Mouse (Mus musculus) gastrocnemius, postnatal 36 days (tissue): Measurements from ENCODE around the gene Eva1b. TPM values are rescaled to one million over a fixed set of nuclear protein-coding genes. Genes with fewer than 3 reads are reported as not detected.
"Not testable (repeated sequence)": the region's sequence is repeated elsewhere in the genome, so short reads cannot be mapped to it uniquely, and the experiment has no call there.

Experiments
- DNase-seq, 2 experiments: peaks; one replicate each; pipeline ENCODE4 v3.0.0; 2022
- intact Hi-C: fragments of 180-260 bp; cut with DNase I; formaldehyde crosslinking; loops from one replicate; pipeline ENCODE4 v1.15.1; 2025
- total RNA-seq, 2 experiments: library from RNA; stranded (reverse); gene quantifications; 2 replicates each; pipeline ENCODE4 v1.2.3; 2021

Gene Eva1b
- total RNA-seq, 2 experiments from 2014 or later: 5.5 to 6.8 TPM

DNA sequence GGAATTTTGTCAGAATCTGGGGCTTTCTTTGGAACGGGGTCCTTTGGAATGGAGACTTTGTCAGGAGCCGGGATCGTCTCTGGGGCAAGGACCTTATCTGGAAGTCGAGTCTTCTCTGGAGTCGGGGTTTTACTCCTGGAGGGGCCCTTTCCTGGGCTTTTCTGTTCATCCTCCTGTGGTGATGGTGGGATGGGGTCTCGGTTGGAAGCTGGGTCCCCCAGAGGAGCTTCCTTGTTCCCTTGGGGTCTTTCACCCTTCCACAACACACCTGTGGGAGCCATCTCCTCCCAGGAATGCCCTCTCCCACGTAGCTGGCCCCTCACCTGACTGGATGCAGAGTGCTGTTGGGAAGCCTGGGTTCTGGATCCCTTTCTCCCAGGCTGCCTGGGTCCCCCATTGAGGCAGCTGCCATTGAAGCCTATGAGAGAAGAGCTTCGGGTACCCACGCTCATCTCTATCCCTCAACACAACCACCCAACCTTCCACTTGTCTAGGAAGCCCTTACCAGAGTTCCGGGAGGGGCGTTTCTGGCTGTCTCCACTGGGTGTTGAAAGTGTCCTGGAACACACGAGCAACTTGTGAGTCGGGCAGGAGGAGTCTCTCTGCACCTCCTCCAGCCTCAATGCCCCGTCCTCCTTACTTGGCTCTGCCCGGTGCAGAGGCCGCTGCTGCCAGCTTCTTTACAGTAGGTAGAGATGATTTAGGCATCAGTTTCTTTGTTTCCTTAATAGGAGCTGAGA lies 4.3 kb downstream of the Eva1b start:
- intact Hi-C loops: no loop called here
- DNase-seq: peak in 1 of 2 experiments; percentile 13

DNA sequence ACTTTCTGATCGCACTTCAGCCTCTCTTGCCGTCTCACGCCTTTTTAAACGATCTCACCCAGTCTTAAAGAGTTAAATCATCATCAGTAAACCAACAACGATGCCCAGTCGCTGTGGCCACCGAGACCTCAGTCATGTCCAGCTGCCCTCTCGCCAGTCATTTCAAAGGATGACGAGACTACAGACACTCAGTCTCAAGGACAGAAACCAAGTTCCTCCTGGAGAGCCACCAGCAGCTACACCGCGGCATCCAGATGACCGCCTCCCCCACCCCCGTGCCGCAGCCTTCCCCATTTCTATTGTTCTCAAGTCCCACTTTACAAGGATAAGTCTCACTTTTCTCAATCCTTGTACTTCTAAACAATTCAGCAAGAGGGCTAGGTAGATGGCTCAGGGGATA lies 5.3 kb downstream of the Eva1b start:
- DNase-seq: peak in 1 of 2 experiments; percentile 11
- intact Hi-C loops: no loop called here

GRCm38 (mm10) chr4:126155183-126155582 lies 7.6 kb downstream of the Eva1b start:
- intact Hi-C loops: no loop called here
- DNase-seq: no peak

DNA sequence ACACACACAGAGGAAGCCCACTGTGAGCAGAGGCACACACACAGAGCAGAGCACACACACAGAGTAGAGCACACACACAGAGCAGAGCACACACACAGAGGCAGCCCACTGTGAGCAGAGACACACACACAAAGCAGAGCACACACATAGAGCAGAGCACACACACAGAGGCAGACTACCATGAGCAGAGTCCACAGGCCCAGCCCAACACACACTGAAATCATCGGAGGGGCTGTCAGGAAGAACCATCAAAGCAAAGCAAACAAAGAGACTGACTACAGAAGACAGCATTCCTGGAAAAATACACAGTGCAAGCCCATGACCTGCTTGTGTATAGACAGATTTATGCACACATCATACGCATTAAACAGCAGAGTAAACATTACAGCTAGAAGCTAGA lies 8.3 kb downstream of the Eva1b start:
- intact Hi-C loops: no loop called here
- no peak for DNase-seq

- DNase-seq: peak in 1 of 2 experiments; percentile 15
- intact Hi-C loops: no loop called here
These were observed 9.1 kb downstream of the Eva1b start for GRCm38 (mm10) chr4:126156617-126157016.

DNA sequence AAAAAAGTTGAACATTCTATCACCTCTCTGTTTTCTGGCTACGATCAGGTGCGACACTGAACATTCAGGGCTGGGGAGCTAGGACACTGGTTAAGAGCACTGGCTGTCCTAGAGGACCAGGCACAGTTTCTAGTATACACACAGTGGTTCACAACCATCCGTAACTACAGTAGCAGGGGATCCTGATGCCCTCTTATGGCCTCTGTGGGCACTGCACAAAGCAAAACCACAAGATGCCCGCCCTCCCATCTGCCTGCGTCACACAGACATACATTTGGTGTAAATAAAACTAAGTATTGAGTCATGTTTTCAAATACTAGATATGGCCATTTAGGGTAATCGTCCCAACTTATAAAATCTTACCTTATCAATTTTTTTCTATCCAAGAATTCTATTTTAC lies 10.0 kb downstream of the Eva1b start:
- no peak for DNase-seq

DNA sequence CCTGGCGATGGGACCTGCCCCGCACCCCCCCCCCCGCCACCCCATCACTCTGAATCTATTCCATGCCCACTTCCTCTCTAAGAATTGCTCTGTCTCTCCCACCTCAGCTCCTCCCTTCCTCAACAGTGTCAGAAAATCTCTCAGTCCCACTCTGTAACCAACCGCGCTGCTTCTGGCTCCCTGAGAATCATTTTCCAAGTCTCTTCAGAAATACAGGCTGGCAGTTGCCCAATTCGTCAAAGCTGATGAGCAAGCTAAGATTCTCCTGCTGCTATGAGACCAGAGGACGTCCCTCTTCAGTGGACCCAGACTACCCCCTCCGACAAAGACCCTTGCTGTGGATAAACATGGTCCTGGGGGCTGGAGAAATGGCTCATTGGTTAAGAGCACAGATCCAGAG lies 11.9 kb downstream of the Eva1b start:
- no peak for DNase-seq
- intact Hi-C loops: no loop called here

More for the DNA sequence above, 10.0 kb downstream of the Eva1b start:
- intact Hi-C loops: no loop called here

- intact Hi-C loops: no loop called here
- DNase-seq: no peak
These were observed 13.4 kb downstream of the Eva1b start for GRCm38 (mm10) chr4:126160981-126161380.

- DNase-seq: peak in 1 of 2 experiments; percentile 13
- intact Hi-C loops: no loop called here
These were observed 13.9 kb downstream of the Eva1b start for GRCm38 (mm10) chr4:126161456-126161855.

GRCm38 (mm10) chr4:126161986-126162385 lies 14.4 kb downstream of the Eva1b start:
- intact Hi-C loops: no loop called here
- peak in 1 of 2 experiments; percentile 15 for DNase-seq

- DNase-seq: peak; percentile 84 to 86
- intact Hi-C loops: no loop called here
These were observed 15.1 kb downstream of the Eva1b start for GRCm38 (mm10) chr4:126162544-126163066.

DNA sequence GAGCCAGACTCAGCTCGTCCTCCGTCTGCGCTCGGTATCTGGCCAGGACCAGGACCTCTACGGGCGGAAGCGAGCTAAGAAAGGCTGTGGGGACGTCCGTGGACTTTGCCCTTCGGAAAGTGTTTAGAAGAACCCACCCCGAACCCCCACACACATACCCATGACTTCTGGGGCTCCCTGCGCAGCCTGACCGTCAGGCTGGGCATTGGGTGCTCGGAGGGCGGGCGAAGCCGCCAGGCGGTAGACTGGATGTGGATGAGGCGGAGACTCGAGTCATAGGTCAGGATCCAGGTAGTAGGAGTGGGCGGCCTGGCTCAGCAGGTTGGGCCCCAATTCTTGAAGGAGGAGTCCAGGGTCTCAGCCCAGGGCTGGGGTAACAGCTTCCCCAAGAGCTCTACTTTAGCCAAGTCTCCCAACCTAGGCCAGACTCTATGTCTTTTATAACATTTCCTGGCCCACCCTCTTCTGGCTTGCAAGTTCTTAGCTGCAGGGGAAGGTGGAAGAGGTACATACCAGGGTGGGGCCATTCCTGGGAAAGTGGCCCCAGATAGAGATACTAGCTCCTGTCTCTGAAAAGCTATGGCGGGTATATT lies 15.6 kb downstream of the Eva1b start, which contains the start of gene Sh3d21:
Gene Sh3d21 (minus strand): TSS at position 425 of the 593 bp plus-strand sequence.
- intact Hi-C loops: no loop called here
- DNase-seq: no peak

DNA sequence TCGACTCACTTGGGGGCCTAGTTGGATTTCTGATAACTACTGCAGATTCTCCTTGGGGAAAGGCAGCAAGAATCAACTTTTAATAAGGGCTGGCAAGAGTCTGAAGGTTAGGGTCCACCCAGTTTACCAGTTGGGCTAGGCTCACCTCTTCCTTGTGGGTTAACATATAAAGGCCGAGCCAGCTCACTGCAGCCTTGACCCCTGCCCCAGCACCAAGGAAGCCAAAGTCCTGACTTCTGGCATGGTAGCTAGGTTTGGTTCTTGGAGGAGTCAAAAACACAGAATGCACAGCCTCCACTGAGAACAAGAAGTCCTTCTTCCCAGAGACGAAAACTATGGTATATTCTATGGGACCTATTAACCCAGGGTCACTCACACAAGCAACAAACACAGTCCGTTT lies 16.1 kb downstream of the Eva1b start:
- DNase-seq: no peak
- intact Hi-C loops: no loop called here

- intact Hi-C loops: not testable (repeated sequence)
These were observed 17.5 kb downstream of the Eva1b start for GRCm38 (mm10) chr4:126165092-126165491.

DNA sequence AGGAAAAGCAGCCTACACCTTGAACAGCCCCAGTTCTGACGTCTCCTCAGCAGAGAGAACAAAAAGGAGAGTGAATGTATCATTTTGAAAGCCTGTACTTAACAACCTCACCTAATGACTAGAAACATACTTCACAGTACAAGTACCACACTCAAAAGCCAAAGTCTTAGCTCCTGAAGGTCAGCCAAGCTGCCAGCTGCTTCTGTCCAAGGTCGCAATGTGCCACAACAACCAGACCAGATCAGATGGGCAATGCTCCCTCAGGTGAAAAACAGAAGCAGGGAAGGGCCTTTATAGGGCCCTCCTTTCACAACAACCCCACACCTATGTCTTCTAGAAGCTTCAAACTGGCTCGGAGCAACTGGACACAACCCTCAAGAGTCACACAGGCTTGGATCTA lies 18.5 kb downstream of the Eva1b start:
- DNase-seq: peak in 1 of 2 experiments; percentile 8
- intact Hi-C loops: no loop called here

More at GRCm38 (mm10) chr4:126165092-126165491, 17.5 kb downstream of the Eva1b start:
- DNase-seq: peak in 1 of 2 experiments; percentile 8

DNA sequence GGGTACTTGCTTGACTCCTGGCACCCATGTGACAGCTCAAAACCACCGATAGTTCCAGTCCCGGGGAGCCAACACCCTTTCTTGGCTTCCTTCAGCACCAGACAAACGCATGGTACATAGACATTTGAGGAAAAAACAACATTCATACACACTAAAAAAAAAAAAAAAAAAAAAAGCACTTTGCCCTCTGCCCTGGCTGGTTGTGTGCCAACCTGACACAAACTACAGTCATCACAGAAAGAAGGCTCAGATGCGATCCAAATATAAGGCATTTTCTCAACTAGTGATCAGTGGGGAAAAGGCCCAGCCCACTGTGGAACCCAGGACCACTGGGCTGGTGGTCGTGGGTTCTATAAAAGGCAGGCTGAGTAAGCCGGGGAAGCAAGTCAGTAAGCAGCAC lies 21.3 kb downstream of the Eva1b start:
- peak in 1 of 2 experiments; percentile 8 for DNase-seq
- intact Hi-C loops: no loop called here

- DNase-seq: peak in 1 of 2 experiments; percentile 6
- intact Hi-C loops: not testable (repeated sequence)
These were observed 23.2 kb downstream of the Eva1b start for GRCm38 (mm10) chr4:126170737-126171136.

DNA sequence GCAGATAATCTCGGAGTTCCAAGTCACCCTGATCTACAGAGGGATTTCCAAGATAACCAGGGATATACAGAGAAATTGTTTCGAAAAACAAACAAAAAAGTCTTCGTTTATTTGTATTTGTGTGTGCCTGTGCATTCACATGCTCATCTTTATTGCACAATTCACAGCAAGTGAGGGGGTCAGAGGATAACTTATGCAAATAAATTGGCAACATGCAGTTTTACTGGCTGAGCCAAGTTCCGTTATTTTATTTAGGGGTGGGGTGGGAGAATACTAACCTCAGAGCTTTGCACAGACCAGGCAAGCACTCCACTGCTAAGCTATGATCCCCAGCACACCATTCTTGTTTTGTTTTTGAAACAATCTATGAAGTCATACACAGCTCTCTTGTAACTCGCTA lies 26.3 kb downstream of the Eva1b start:
- no peak for DNase-seq
- intact Hi-C loops: no loop called here

- DNase-seq, intact Hi-C loops: not testable (repeated sequence)
These were observed 28.4 kb downstream of the Eva1b start for GRCm38 (mm10) chr4:126175980-126176379.

DNA sequence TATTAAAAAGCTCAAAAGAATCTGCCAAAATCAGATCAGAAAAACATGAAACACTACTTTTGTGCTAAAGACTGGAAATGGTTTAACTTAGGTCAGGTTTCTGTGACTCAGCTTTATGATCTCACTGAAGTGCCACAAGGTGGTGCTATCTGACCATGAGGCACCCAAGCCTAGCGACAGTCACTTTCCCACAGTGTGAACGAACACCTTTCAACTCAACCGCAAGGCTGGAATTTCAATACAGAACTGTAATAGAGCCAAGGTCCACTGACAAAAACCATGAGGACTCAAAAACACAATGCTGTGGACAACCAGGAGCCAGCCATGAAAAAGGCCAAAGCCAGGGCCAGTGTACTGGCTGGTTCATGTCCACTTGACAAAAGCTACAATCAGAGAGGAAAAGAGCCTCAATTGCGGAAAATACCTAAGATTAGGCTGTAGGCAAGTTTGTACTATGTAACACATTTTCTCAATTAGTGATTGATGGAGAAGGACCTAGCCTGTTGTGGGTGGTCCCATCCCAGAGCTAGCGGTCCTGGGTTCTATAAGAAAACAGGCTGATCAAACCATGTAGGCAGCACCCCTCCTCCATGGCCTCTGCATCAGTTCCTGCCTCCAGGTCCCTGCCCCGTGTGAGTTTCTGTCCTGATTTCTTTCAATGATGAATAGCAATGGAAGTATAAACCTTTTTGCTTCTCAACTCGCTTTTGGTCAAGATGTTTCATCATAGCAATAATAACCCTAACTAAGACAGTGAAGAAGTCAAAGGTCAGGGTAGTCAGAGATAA lies 33.8 kb downstream of the Eva1b start:
- DNase-seq: peak in 1 of 2 experiments; percentile 22
- intact Hi-C loops: loop anchor here (2.0 to 5.0 kb wide), 3 partner anchors 46 to 126 kb away; no protein-coding TSS in a partner anchor

DNA sequence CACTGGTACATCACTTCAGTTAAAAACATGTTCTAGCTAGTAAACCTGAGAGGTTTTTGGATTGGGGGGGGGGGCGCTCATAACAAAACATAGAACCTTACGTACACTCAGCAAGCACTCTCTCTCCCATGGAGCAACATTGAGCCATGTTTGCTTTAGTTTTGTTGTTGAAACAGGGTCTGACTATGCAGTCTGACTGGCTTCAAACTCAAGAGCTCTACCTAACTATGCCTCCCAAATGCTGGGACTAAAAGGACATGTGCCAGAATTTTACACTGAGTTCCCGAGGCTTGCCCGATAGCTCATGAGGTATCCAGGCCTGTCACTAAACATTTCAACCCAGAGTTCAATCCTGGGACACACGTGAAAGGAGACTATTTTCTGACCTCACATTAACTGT lies 35.5 kb downstream of the Eva1b start:
- peak in 1 of 2 experiments; percentile 1 for DNase-seq
- intact Hi-C loops: loop anchor here (5.0 kb wide), 2 partner anchors 44 to 124 kb away; no protein-coding TSS in a partner anchor
